Mouse (Mus musculus) common myeloid progenitor, adult 5-6 weeks (primary cell): ENCODE measurements around the gene Brwd1. TPM values are rescaled to one million over a fixed set of nuclear protein-coding genes. Genes with fewer than 3 reads are reported as not detected.

ENCODE experiments used
- ATAC-seq: replicated peaks from 2 replicates; pipeline ENCODE4 v1.8.0; 2016; ENCODE audit warnings: low read depth, mild to moderate bottlenecking, moderate TSS enrichment, inconsistent platforms; ENCODE audit not compliant: poor library complexity, severe bottlenecking
- total RNA-seq: library from RNA; stranded (forward); fragments of 200-1000, 187-1606 nt; gene quantifications from 2 replicates; pipeline ENCODE4 v1.2.3, GENCODE M21; 2017

The Brwd1 gene
- total RNA-seq, 1 experiment from 2014 or later: 62.8 TPM

GRCm38 (mm10) chr16:96081742-96082241, 534 bp downstream of the Brwd1 start:
- no peak for ATAC-seq

GRCm38 (mm10) chr16:96081331-96081730, 995 bp downstream of the Brwd1 start:
- peak; percentile 85 for ATAC-seq

DNA sequence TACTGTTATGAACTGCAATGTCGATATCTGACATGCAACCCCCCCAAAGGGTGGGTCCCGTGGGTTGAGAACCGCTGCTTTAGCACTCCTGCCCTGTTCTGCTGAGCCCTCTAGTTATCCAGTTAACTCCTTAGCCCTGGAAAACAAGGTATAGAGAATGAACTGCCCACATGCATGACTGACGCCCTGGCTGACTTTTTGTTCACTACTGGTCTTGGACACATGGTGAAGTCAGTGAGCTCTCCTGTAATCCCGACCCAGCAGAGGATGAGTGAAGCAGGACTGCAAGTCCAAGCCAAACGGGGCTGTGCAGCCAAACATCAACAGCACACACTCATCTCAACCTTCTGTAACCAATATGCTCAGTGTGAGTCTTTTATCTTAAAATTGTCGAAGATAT, 1.8 kb downstream of the Brwd1 start:
- ATAC-seq: no peak

DNA sequence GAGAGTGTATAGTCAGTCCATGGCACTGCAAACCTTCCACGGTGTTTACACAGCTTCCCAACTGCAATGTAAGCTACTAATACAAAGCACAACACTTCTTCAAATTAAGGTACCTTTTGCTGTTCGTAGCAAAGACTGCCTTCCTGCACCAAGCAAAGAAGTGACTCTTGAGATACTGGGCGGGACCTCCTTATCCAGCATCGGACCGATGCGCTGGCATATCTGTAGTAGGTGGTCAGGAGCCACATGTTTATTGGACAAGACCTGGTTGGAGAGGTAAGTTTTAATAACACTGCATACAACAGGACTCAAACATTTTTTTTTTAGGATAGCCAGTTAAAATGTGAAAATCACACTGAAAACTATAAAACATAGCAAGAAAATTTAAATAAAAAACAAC, 14.0 kb downstream of the Brwd1 start:
- no peak for ATAC-seq

- no peak for ATAC-seq
These were observed 16.2 kb downstream of the Brwd1 start for GRCm38 (mm10) chr16:96066174-96066573.

DNA sequence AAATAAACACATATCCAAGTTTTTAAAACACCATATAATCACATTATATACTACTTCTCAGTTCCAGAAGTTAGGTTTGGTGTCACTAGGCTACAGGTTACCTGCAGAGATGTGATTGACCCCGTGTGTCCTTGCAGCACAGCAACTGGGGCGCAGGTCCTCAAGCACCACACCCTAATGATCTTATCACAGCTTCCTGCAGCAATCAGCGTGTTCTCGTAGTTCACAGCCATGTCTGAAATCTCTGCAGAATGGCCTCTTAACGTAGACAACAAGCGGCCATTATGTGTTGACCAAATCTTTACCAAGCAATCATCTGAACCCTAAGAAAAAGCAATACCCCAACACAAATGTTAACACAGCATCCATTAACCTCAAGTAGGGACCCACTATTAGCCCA, 17.7 kb downstream of the Brwd1 start:
- no peak for ATAC-seq

GRCm38 (mm10) chr16:96044096-96044495, 38.2 kb downstream of the Brwd1 start:
- no peak for ATAC-seq

- no peak for ATAC-seq
These were observed 41.6 kb downstream of the Brwd1 start for GRCm38 (mm10) chr16:96040691-96041090.

- no peak for ATAC-seq
These were observed 42.8 kb downstream of the Brwd1 start for GRCm38 (mm10) chr16:96039538-96039937.

- ATAC-seq: no peak
These were observed 47.9 kb downstream of the Brwd1 start for GRCm38 (mm10) chr16:96034473-96034872.

DNA sequence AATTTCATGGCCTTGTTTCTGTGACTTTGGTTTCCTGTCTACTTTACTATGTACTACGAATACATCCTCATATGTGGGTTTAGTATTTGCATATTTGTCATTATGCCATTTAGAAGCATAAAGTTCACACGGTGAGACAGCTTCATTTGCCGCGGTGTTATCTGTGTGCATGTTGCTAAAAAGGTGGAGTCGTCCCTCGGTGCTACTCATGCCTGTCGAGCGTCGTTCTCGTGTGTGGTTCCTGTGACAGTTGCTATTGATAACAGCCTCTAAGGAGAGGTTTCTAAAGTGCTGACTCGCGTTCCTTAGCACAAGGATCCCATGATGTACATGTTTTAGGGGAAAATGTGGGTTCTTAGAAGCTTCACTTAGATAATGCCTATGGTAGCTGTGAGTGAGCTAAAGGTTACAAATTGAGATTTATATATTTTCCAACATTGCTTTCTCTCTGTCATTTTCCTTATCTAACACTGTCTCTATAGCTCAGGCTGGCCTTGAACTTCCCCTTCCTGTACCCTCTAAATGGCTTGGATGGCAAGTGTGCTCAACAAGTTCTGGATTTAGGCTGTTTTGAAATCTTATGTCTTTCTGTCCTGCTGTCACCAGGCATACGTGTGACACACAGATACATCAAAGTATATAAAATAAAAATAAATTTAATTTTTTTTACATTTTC, 49.8 kb downstream of the Brwd1 start:
- peak; percentile 78 for ATAC-seq

DNA sequence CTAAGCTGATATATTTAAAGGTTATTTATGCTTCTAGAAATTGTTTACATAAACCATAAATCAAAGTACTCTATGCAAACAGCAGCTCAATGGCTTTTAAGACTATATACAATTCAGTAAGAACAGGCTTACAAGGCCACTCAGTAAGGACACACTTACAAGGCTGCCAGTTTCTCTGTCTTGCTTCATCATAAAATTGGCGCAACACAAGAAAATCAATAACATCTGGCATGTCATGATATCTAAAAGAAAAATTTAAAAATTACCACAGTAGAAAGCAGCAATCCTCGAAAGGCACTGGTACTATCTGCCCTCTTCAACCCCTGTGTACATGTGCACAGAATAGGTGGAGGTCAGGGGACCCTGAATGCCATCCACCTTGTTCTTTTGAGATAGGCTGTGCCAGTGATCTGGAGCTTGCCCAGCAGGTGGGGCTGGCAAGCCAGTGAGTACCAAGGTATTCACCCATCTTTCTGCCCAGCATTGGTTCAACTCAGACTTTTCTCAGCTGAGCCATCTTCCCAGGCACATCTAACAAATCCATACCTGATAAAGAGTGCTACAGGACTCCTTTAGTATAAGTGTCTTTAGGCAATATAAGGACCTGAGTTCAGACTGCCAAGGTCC, 51.7 kb downstream of the Brwd1 start:
- peak; percentile 37; the same call in 1 of the 2 replicates for ATAC-seq

DNA sequence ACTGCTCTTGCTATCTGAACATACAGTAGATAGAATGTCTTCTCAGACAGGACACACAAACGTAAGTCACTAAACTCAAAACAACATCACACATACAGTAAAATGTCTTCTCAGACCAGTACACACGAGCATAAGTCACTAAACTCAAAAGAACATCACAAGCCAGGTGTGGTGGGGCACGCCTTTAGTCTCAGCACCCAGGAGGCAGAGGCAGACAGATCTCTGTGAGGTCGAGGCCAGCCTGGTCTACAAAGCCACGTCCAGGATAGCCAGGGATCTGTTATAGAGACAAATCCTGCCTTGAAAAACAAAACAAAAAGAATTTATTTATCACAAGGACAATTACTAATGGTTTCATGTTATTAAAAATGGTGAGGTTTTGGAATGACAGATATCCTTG, 56.1 kb downstream of the Brwd1 start:
- no peak for ATAC-seq

DNA sequence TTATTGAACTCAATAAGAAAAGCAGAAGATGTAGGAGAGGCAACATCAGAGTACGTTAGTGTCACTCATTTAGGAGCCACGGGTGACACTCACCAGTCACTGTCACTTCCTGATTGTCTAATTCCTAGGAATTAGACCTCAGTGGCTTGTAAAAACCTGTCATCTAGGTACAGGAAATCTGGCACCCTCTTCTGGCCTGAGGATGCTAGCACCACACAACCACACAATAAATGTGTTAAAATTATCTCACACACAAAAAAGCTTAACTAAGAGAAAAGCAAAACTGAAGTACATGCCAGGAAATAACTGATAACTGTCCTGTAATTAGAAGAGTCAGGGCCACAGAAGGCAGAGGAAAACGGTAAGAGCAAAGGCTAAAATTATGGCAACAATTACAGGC, 57.1 kb downstream of the Brwd1 start:
- no peak for ATAC-seq

- ATAC-seq: no peak
These were observed 61.3 kb downstream of the Brwd1 start for GRCm38 (mm10) chr16:96021045-96021444.

GRCm38 (mm10) chr16:96009124-96009523, 73.2 kb downstream of the Brwd1 start:
- ATAC-seq: peak; percentile 66

DNA sequence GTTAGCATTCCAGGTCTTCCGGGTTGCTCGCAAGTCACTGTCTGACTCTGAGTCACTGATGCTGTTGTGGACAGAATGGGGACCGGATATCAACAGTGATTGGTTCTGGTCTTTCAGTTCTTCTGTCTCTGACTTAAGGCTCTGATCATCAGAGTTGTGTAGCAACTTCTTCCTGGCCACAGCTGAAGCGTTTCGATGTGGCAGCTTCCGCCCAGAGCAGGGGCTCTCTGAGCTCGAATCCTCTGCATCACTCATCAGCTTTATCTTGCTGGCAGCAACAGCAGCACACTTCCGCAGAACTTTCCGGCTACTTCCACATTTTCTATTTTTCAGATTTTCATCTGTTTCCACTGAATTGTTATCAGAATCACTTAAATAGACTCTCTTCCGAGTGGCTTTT, 78.0 kb downstream of the Brwd1 start:
- peak; percentile 69 for ATAC-seq

DNA sequence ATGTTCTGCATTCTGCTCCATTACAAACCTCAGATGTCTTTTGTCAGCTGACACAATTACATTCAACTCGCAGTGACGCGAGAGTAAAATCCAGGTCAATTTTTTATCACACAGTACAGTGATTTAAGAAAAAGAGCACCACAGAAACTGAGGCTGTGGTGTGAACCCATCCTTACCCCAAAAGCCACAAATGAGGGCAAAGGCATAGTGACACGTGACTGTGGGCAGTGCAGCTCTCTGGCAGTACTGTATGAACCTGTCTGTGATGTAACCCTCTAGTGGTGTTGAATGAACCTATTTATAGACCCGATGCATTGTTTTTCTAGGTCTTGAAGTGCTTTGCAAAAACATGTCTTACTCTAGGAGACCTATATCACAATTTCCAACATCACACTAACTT, 83.0 kb downstream of the Brwd1 start:
- no peak for ATAC-seq

GRCm38 (mm10) chr16:95996156-95996555, 86.2 kb downstream of the Brwd1 start:
- ATAC-seq: no peak

- peak; percentile 31 for ATAC-seq
These were observed 87.8 kb downstream of the Brwd1 start for GRCm38 (mm10) chr16:95994576-95994975.

GRCm38 (mm10) chr16:95992596-95992995, 89.7 kb downstream of the Brwd1 start:
- ATAC-seq: no peak
